Mouse (Mus musculus) lung, adult 2 months (tissue): ENCODE data around the gene Acox3.

Experiments used
- CTCF ChIP-seq: fragments of 200-500 bp; IDR thresholded peaks from 2 replicates; pipeline ENCODE4 v1.5.1; 2011; ENCODE audit warnings: mild to moderate bottlenecking, low read length, control low read depth; ENCODE audit not compliant: insufficient read depth
- POLR2A ChIP-seq: fragments of 200-500 bp; IDR thresholded peaks from 2 replicates; pipeline ENCODE4 v1.6.1; 2011; ENCODE audit warnings: low read depth, mild to moderate bottlenecking, control low read depth, low read length, borderline replicate concordance; ENCODE audit errors: extremely low read depth

- TF ChIP-seq CTCF (no peak), POLR2A (no peak)
These were observed 63.2 kb downstream of the Acox3 start for GRCm38 (mm10) chr5:35645938-35646493.
